Mouse (Mus musculus) fibroblast of lung, adult 2 months (primary cell): Measurements from ENCODE around the gene Dync1i1.

Experiments
- DNase-seq: peaks from one replicate; pipeline ENCODE4 v3.0.0-alpha.2; 2011; ENCODE audit warnings: low read depth

The Dync1i1 gene

GRCm38 (mm10) chr6:5858371-5858770, 132.9 kb downstream of the Dync1i1 start:
- DNase-seq: peak; percentile 20

DNA sequence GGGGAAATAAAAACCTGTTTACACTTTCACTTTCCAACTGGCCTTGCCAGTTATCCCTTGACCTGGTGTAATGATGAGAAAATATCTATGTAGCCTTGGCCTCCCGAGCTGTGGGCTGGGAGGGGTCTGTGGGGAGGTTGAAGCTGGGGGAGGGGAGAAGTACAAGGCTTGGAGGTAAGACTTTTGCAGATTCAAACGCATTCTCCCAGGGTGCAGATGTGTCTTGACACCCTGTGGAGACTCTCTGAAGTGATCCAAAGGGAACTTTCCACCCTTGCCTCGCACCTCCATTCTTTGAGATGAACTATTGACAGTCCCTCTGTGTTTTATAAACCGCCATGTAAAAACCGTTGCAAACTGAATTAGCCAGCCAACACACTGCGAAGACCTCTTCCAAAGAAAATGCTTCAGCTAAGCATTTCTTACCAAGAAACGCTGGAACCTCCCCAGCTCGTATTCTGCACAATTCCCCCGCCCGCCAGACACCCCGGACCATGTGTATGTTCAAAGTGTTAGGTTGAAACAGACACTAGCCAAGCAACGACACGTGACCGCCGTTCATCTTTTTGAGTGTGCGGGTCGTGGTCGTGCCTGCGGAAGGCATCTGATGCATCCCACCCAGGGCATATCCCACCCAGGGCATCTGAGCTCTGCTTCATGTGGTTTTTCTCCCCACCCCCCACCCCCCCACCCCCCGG, 133.6 kb downstream of the Dync1i1 start:
- no peak for DNase-seq

- DNase-seq: no peak
Observed at GRCm38 (mm10) chr6:5859630-5860029, 134.2 kb downstream of the Dync1i1 start.

DNA sequence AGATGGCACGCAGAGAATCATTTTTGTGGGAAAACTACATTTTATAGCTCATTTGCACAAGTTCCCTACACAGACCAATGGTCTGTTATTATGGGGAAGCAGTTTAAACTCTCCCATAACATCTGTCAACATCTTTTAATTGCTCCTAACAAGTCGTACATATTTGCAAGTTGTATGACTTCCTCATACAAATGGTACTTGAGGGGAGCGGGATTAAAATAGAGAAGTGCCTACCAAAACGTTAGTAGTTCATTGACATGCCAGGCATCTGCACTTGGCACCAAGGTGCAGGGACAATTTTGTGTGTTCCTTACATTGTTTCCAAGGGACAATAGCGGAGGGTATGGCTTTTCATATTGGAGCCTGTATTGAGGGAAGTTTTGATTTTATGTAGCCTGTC, 140.7 kb downstream of the Dync1i1 start:
- no peak for DNase-seq

GRCm38 (mm10) chr6:5867221-5867620, 141.8 kb downstream of the Dync1i1 start:
- no peak for DNase-seq

GRCm38 (mm10) chr6:5871060-5871459, 145.6 kb downstream of the Dync1i1 start:
- DNase-seq: no peak

GRCm38 (mm10) chr6:5871581-5872298, 146.3 kb downstream of the Dync1i1 start:
- DNase-seq: no peak

DNA sequence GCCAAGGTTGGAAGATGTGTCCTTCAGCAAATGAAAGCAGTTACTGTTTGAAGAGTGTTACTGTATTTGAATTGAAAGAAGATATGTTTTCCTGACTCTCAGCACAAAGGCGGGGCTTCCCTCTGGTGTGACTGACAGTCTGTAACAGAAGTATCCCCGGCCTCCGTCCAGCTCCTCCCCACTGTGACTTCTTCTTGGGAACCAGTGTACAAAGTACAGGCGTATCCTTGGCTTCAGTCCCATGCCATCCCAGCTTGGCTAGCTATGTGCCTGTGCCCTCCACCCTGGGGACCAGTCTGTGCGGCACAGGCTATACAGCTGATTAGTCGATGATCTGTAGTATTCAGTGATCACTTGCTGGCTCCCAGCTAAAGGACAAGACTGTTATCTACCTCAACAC, 163.9 kb downstream of the Dync1i1 start:
- DNase-seq: no peak

DNA sequence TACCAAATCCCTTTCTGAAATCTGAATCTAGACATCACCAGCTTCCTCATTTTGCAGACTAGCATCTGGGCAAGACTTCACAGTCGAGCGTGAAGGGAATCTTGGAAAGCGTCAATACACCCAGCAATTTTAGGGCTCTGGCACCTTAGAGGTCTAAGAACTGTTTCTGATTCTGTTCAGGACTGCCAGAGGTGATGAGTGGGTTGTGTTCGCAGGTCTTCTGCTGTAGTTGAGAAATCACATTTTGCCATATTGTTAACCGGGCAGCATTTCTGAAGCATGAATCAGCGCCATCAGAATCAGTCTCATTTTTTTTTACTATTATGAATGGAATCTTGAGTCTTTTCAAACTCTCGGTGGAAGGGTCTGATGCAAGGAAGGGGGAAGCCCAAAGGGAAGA, 185.9 kb downstream of the Dync1i1 start:
- DNase-seq: peak; percentile 20

DNA sequence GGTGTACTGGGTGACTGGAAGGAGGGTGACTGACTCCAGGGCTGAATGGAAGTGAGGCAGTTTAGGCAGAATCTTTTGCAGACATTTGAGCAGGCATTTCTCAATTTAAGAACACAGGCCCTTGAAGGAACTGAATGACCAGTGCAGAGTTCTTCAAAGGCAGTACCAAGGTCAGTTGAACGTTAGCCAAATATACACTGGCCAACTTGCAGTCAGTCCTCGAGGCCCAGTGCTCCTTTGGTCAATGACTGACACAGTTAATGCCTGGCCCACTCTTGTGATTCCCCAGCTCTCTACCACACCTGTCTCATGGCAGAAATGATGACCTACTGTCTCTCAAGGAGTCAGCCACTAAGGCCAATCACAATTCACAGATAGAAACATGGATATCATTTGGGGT, 189.6 kb downstream of the Dync1i1 start:
- no peak for DNase-seq

DNA sequence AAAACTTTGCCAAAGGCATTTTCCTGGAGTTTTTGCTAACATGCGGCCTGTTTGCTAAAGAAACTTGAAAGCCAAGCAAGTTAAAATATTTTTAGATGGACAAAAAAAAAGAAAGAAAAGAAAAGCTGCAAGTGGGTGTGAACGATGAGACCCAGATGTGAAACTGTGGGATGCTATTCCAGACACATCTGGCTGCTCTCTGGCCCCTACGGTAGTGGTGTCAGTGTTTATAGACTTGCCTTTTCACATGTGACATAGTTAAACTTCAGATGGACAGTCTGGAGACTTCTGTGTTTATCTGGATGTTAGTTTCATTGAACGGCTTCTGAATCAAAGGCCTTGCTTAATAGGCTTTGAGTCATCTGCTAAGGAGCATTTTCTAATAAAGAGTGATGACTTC, 195.2 kb downstream of the Dync1i1 start:
- no peak for DNase-seq

GRCm38 (mm10) chr6:5922676-5923075, 197.2 kb downstream of the Dync1i1 start:
- DNase-seq: no peak

DNA sequence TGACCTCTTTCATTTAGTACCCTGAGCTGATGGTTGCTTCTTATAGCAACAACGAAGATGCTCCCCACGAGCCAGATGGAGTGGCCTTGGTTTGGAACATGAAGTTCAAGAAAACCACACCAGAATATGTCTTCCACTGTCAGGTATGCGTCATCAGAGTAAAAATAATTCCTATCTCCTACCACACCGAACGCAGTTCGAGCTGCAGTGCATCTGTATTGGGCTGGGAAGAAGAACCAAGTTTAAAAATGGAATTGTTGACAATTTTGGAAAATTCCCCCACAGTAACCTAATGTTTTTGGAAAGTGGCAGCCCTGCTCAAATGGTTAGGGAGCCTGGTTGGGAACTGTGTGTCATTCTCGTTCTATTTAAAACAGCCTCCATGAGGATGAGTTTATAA, 197.7 kb downstream of the Dync1i1 start:
- DNase-seq: no peak

- no peak for DNase-seq
Observed at GRCm38 (mm10) chr6:5930140-5930539, 204.7 kb downstream of the Dync1i1 start.

DNA sequence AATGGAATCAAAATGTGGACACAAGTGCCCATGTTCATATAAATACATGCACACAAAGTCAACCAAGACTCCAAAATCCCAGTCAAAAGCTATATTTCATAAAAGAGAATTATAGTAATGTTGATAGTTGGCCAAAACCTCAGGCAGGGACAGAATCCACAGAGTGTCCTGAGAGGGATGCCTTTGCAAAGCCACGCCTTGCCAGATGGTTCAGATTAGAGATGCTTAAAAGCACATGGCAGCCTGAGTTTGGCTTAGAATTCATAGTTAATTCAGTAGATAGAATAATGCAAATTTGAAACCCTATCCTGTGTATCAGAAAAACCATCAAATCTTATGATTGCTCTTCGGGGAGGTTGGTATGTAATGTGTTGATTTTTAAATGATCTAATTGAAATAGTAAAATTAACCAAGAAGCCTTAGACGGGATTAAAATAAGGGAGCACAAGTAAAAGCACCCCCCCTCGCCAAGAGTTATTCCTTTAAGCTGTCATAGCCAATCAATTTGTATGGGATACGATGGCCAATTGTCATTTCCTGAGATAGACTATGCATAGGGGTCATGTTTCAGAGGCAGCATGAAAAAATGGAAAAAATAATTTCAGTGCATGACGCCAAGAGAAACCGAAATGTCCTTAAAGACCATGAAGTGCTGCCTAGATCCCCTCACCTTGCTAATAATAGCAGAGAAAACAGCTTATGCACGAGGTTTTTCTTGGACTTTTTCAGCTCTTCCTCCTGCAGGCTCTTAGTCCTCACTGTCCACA, 210.3 kb downstream of the Dync1i1 start:
- no peak for DNase-seq

DNA sequence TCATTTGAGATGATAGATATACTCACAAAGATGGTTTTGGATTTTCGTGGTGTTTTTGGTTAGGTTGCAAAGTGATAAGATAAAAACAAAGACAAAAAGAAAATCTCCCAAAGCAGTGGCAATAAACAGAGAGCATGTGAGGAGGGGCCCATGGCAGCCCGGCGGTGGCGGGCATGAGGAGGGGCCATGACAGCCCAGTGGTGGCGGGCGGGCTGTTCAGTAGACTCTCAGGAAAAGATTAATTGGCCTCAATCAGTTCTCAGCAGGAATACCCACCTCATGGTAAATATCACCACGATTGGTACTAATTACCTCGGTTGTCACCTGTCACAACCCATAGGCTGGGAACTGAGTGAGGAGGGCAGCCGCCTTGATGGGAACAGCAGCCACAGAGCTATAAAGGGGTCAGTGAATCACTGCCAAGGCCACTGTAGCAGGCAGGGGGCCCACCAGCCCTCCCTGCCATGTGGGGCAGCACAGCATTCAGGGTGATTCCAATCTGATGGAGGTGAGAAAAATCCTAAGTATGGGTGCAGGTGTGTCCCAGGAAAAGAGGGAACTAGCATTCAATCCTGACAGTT, 224.5 kb downstream of the Dync1i1 start:
- DNase-seq: no peak

DNA sequence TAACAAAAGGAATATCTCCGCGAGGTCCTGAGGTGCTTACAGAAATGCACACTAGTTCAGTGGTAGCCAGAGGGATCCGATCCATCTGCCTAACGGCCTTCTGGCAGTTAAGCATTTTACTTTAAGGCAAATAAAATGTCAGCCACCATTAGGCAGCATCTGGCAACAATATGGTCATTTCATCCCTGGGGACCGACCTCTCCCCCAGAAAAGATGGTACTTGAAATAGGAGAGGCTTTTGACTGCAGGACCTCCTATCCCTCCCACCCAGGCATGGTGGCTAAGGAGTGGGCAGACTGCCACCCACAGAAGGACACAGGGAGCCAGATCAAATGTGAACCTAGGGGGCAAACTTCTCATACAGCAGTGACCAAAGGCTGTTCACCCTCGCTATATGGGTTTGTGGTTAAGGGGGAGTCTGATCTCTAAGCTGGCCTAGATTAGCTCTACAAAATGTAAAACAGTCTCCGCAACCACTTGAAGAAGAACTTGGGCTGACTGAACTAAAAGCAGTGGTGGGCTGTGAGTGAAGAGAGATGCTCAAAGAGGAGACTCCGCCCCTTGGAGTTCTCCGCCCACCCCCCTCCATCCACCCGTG, 231.0 kb downstream of the Dync1i1 start:
- no peak for DNase-seq

DNA sequence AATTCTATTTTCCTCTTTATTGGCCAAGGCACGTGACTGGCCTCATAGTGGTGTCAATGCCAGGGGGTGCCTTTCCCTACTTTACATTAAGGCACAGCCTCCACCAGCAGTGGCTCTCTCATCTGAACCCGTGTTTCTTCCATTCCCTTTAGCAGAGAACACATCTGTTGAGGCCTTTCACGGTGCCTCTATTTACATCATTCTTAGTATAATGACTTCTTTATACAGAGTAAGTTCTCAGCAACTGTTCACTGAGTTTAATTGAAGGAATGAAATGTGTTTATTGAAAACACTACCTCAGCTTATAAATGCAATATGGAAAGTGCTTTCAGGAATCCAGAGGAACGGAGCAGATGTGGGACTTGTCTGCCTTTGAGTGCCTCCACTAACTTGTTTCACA, 235.3 kb downstream of the Dync1i1 start:
- DNase-seq: no peak

DNA sequence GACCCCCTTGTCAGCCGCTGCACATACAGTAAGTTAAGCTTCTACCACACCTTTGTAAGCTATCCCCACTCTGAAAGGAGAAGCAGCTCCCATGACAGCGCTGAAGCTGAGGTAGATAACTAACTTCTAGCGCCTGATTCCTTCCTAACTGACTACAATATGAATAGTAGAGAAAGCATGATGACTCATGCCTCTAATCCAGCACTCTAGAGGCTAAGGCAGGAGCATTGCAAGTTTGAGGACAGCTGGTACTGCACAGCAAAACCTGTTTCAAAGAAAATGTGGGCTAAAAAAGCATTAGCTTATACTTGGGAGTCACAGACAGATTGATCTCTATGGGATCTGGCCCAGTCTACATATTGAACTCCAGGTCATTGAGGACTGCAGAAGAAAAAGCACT, 236.5 kb downstream of the Dync1i1 start:
- no peak for DNase-seq

DNA sequence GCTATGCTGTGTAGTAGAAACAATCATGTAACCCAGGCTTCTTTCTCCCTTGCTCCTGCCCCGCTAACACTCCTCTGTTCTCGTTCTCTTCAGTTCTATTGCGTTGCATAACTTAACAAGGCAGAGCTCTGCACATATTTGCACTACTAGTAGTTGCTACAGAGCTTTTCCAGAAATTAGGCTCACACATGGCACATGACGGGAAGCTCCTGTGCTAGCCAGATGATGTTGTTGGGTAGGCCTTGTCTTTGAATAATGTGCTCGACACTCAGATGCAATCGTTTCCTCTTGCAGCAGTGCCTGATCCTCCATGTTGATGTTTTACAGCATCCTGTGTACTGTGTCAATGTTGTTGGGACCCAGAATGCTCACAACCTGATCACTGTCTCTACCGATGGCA, 240.9 kb downstream of the Dync1i1 start:
- DNase-seq: no peak

- DNase-seq: no peak
Observed at GRCm38 (mm10) chr6:5966806-5967445, 241.5 kb downstream of the Dync1i1 start.

- DNase-seq: no peak
Observed at GRCm38 (mm10) chr6:5967545-5967944, 242.1 kb downstream of the Dync1i1 start.
